21 mouse cellular contexts compared by ENCODE assay signal in the genomic region with DNA sequence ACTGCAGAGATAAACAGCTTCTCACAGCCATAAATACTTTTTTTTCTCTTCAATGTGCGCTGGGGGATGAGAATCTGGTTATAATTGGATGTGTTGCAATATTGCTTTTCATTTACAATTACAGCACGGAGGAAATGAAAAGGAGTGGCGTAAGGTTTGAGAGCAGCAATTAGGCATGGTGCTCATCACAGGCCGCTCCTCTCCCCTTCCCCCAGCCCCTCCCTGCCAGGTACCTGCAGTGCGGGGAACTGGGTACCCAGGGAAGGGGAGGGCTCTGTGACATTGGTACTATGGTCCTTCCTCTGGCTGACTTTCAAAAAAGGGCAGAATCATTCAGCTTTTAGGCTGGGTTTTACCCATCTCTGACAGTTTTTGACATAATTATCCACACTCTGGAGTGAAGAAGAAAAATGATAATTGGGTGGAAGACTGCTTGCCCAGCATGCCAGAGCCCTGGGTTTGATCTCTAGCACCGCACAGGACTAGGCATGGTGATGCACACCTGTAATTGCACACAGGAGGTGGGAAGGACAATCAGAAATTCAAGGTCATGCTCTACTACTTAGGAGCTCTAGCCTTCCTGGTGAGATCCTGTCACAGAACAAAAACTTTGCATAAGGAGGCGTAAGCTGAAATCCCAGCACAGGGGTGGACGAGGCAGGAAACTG.
"Had no signal": no experiment of that assay in that cellular context is flagged by ENCODE, and none has a peak within 500 bp of the region (broad histone marks: within the 10 kb centered on the region; RNA-seq: fewer than 3 reads in every experiment).

No protein-coding gene starts in this region.

- ATAC-seq: liver, embryonic 12.5 days; midbrain, embryonic 13.5 days had no signal

- H3K27me3 ChIP-seq: kidney, embryonic 15.5 days; limb, embryonic 13.5 days; liver, embryonic 12.5 days; liver, embryonic 15.5 days; lung, embryonic 15.5 days; midbrain, embryonic 13.5 days had no signal

- H3K4me2 ChIP-seq: kidney, embryonic 15.5 days; limb, embryonic 13.5 days; liver, embryonic 12.5 days; liver, embryonic 15.5 days; lung, embryonic 15.5 days; midbrain, embryonic 13.5 days had no signal

- H3K4me1 ChIP-seq: limb, embryonic 10.5 days; limb, embryonic 13.5 days; liver, embryonic 12.5 days; liver, embryonic 15.5 days; lung, embryonic 15.5 days; megakaryocyte, embryonic 14.5 days; midbrain, embryonic 10.5 days; midbrain, embryonic 13.5 days had no signal

- H3K36me3 ChIP-seq: kidney, embryonic 15.5 days; limb, embryonic 10.5 days; limb, embryonic 13.5 days; liver, embryonic 12.5 days; liver, embryonic 15.5 days; lung, embryonic 15.5 days; midbrain, embryonic 10.5 days; midbrain, embryonic 13.5 days had no signal

- H3K27ac ChIP-seq: kidney, embryonic 15.5 days; limb, embryonic 10.5 days; limb, embryonic 13.5 days; liver, embryonic 12.5 days; liver, embryonic 15.5 days; lung, embryonic 15.5 days; midbrain, embryonic 10.5 days; midbrain, embryonic 13.5 days had no signal

- H3K4me3 ChIP-seq: kidney, embryonic 15.5 days; limb, embryonic 10.5 days; limb, embryonic 13.5 days; liver, embryonic 12.5 days; liver, embryonic 15.5 days; lung, embryonic 15.5 days; megakaryocyte, embryonic 14.5 days; midbrain, embryonic 10.5 days; midbrain, embryonic 13.5 days; myocyte had no signal

- DNase-seq: kidney, adult 11 months; kidney, adult 8-10 months; kidney, postnatal 10 days; kidney, postnatal 36 days; liver; lung, adult 18-20 months; lung, postnatal 10 days; lung, postnatal 36 days; thymus, adult 2 months; thymus, postnatal 14 days; thymus, postnatal 4 days had no signal

- H3K9me3 ChIP-seq: kidney, embryonic 15.5 days; limb, embryonic 10.5 days; limb, embryonic 13.5 days; liver, embryonic 12.5 days; liver, embryonic 15.5 days; lung, embryonic 15.5 days; midbrain, embryonic 10.5 days had no signal

- H3K9ac ChIP-seq: kidney, embryonic 15.5 days; limb, embryonic 13.5 days; liver, embryonic 12.5 days; liver, embryonic 15.5 days; lung, embryonic 15.5 days; midbrain, embryonic 13.5 days had no signal
